Mouse (Mus musculus) cortical plate, adult 2 months (tissue): ENCODE measurements around the gene Gipc1.

Experiments
- CTCF ChIP-seq: fragments of 200-500 bp; IDR thresholded peaks from 2 replicates; pipeline ENCODE4 v1.5.1; 2011; ENCODE audit warnings: mild to moderate bottlenecking, control low read depth, low read length; ENCODE audit not compliant: insufficient read depth; ENCODE audit errors: extremely low read depth
- POLR2A ChIP-seq: fragments of 200-500 bp; IDR thresholded peaks from 2 replicates; pipeline ENCODE4 v1.6.1; 2011; ENCODE audit warnings: mild to moderate bottlenecking, low read length, control low read depth; ENCODE audit not compliant: insufficient read depth; ENCODE audit errors: extremely low read depth

DNA sequence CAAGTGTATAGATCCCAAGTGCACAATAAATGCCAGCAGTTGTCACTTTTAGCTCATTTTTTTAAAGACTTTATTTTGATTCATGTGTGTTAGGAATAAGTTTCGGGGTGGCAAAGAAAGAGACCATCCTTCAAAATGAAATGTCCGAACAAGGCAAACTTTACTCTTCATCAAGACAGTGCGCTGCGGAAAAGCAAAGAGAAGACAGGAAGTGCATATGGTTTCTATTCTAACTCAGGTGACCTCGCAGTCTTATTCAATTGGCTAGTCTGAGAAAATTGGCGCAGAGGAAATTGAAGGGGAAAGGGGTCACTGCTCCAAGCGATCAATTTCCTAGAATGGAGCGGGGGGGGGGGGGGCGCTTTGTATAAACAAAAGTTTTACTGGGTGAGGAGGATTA lies 47.1 kb downstream of the Gipc1 start:
- TF ChIP-seq POLR2A = no peak
- no peak for TF ChIP-seq CTCF
